Mouse (Mus musculus) cortical plate, adult 2 months (tissue): ENCODE data around the gene Foxj1.

ENCODE experiments used
- CTCF ChIP-seq: fragments of 200-500 bp; IDR thresholded peaks from 2 replicates; pipeline ENCODE4 v1.5.1; 2011; ENCODE audit warnings: mild to moderate bottlenecking, control low read depth, low read length; ENCODE audit not compliant: insufficient read depth; ENCODE audit errors: extremely low read depth
- POLR2A ChIP-seq: fragments of 200-500 bp; IDR thresholded peaks from 2 replicates; pipeline ENCODE4 v1.6.1; 2011; ENCODE audit warnings: mild to moderate bottlenecking, low read length, control low read depth; ENCODE audit not compliant: insufficient read depth; ENCODE audit errors: extremely low read depth

- TF ChIP-seq CTCF: no peak
- TF ChIP-seq POLR2A: no peak
Observed at GRCm38 (mm10) chr11:116281671-116282070, 53.5 kb downstream of the Foxj1 start.
